Mouse (Mus musculus) frontal cortex, postnatal 25 days (tissue): ENCODE measurements around the gene Bmp4.

Experiments
- DNase-seq, 2 experiments: peaks; one replicate each; pipeline ENCODE4 v3.0.0; 2022; ENCODE audit warnings: low spot score in 2 of 2

Bmp4 gene

GRCm38 (mm10) chr14:46390249-46390775, at the start of gene Bmp4:
TSS of gene Bmp4 (minus strand) at chr14:46390669.
- DNase-seq, result no peak

DNA sequence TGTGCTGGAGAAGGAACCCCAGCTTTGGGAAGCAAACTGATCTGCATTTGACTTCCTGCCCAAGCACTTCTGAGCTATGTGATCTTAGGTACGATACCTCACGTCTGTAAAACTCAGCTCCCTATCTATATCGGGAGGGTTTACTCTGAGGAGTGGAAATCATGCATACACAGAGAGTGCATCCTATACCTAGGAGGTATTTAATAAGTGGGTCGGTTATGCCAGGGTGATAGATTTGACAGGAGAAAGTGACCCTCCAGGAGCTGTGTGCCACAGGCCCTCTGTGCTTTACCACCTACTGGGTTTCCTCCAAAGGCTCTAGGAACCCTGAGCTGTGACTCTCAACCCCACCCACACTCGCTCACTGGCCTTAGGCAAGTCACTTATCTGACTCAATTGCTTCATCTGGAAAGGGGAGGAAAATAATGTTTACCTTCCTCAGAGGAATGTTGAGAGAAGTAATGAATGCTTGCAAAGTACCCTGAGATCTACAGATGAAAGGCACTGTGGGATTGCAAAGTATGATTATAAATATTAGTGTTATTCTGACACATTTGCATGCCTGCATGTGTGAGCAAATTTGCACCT, 49.1 kb upstream of the Bmp4 start:
- DNase-seq, result no peak

DNA sequence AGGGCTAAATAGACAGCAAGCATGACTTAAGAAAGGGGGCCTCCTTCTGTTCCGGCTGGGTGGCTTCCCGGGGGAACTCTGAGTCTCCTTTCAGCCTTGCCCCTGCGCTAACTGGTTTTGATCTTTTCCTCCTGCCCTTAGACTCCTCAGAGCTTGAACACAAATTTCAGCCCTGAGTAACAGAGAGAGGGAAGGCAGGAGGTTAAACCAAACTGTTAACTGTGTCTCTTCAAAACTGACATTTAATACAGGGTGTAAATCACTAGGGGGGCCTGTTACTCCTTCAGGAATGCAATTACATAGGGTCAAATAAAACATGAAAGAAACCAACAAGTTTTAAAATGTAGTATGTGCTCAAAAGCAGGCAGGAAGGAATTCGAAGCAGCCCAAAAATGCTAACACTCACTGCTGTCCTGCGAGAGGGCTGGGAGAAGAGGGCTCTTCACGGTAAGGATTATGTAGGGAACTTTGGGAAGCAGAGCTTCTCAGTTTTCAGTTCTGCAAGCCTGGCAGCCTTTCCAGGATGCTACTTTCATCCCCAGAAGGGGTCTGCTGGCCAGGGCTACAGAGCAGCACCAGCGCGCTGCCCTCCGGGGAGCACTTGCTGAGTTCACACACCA, 46.1 kb upstream of the Bmp4 start:
- DNase-seq, result no peak

- DNase-seq, result no peak
These were observed 39.8 kb upstream of the Bmp4 start for GRCm38 (mm10) chr14:46430231-46430630.

GRCm38 (mm10) chr14:46427251-46427650, 36.8 kb upstream of the Bmp4 start:
- no peak for DNase-seq

DNA sequence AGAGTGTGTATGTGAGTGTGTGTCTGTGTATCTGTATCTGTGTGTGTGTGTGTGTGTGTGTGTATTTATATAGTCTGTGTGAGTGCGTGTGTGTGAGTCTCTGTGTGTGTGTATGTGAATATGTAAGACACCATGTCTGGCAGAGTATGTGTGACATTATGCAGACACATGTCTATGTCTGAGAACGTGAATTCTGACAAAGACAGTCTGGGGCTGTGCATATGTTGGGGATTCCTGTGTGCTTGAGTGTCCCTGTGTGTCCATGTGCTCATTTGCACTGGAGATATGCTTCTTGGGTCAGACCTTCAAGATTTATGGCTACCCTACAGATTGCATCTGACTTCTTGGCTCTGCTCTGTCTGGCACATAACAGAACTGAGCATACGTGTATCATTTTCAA, 31.4 kb upstream of the Bmp4 start:
- no peak for DNase-seq

DNA sequence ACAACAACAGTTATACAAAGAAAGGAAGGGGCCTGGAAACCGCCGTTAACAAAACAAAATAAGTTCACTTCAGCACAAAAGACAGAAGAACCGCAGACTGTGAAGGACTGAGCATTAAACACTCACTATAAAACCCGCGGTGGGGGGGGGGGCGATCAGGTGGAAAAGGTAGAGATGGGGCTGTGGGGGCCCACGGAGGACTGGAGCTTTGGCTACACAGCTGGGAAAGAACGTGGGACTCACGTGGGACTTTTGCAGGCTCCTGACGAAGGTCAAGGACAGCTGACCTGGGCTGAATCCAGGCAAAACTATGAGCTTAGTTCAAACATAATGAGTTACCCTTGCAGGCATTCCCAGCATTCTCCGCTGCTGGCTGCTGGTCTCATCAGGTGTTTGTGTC, 28.8 kb upstream of the Bmp4 start:
- DNase-seq, result no peak

- DNase-seq, result no peak
These were observed 28.1 kb upstream of the Bmp4 start for GRCm38 (mm10) chr14:46418371-46419097.

- no peak for DNase-seq
These were observed 22.1 kb upstream of the Bmp4 start for GRCm38 (mm10) chr14:46412497-46413000.

DNA sequence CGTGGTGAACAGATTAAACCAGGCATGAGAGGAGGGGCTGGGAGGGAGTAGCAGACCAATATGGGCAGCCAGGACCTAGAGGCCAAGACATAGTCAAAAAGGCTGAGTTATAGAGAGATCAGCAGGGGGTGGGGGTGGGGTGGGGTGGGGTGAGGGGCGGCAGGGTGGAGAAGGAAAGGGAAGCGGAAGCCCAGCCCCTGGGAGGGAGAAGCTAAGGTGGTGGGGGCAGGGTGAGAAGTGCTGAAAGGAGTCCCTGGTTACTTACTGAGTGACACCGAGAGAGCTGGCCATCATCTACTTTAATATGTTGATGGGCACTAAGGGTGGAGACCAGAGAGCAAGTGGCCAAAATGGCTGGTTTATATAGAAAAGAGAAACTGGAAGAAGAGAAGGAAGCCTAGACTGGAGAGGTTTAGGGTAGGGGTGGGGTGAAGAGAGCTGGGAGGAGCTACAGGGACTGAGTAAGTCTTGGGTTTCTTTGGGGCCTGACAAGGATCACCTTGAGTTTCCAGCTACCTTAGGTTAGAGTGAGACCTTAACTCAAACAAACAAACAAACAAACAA, 20.2 kb upstream of the Bmp4 start:
- no peak for DNase-seq

GRCm38 (mm10) chr14:46409016-46409415, 18.5 kb upstream of the Bmp4 start:
- no peak for DNase-seq

DNA sequence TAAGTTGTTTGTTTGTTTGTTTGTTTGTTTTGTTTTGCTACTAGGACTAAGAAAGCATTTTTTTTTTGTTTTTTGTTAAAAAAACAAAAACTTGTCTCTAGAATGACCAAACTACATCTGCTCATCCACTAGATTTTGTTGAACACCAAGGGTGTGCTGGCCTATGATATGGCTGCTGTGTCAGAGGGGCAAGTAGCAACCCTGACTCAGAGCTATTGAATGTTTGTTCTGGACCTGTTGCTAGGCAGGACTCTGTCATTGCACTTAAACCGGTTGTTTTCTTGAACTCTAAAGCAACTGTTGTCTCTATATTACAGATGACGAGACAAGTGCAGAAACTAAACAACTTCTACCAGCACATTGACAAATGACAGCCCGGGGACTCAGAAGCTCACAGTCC, 17.9 kb upstream of the Bmp4 start:
- DNase-seq, result no peak

DNA sequence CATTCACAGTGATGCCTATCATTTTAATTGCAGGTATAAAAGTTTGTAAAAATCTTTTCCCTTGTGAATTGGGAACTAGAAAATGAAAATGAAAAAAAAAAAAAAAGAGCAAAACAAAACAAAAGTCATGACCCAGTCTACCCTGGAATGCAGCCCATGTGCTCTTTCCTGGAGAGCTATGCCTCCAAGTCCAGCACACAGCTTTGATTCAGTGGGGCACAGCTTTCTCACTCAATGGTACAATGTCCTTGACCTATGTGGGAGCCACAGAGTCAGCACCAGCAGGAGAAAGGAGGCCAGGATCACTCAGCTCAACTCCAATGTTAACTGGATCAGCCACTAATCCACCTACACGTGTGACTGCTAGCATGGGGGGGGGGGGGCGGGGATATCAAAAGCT, 9.5 kb upstream of the Bmp4 start:
- no peak for DNase-seq

DNA sequence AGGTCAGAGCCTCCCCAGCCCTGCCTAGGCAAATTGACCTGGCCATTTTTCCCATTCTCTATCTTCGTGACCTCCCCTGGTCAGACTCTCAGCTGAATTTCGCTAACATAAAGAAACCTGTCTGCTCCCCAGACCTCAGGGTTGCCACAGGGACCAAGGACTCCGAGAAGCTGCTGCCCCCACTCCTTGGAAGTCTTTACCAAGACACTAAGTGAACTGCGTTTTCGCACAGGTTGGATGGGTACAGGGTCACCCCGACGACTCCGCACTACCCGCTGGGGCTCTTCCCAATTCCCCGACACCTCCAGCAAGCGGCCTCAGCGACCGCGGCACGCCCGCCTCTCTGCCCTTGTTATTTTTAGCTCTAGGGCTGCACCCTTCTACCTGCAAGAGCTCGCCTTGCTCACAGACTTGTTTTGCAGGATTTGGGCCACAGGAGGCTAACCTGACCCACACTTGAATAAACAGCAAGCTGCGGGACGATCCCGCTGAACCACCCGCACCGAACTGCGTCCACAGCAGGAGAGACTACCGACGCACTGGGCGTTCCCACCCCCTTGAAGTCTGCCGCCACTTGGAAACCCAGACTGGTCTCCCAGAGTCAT, 7.7 kb upstream of the Bmp4 start:
- no peak for DNase-seq

DNA sequence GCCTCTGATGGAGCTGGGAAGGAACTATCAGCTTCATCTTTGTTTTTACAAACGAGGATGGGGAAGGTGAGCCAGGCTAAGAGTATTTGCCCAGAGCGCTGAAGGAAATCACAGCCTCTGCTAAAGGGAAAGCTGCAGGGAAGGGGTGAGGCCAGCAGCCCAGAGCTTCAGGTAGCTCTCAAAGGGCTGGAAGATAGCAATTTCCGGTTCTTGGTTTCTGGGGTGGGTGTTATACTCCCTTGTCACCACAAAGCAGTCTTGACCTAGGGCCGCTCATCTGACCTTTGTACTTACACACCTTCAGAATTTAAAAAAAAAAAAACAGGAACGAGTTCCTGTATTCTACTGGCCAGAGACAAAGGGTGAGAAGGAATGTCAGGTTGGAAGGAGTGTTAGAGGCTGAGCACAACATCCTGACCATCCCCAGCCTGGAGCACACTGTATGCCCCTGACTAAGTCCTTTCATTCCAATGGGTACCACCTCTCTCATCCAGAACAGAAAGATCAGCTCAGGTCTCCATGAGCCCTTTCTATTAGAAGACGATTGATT, 1.2 kb upstream of the Bmp4 start:
- no peak for DNase-seq

DNA sequence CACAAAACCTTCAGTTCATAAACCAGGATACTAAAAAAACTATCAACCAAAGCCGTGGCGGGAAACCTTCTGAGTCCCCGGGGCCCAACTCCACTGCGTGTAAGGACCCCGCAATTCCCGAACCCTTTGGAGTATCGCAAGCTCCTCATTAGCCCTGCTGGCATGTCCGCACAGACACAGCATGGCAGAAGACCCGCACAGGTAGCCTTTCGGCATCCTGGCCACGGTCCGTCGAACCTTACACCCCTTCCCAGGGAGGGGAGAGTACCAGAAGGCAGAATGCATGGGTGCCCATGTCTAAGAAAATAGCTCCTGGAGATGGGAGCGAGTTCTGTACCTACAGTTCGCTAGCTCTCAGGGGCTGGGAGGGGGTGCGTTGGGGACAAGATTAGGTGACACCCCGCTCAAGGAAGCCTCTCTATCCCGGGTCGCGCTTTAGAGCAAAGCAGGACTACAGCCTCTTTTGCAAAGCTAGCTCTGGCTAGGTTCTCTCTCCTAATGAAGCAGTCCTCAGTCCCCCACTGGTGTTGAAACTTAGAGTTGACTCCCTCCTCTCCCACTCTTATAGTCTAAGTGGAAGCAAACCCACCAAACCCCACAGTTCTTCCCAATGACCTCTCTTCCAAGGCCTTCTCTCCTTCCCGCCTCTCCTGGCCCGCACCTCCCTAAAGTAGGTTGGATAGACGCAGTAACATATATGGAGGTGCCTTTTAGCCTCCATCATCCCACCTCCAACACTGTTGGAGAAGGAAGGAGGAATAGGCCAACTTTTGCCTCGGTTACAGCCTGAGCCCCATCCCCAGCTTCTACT, 826 bp downstream of the Bmp4 start:
- DNase-seq, result no peak

DNA sequence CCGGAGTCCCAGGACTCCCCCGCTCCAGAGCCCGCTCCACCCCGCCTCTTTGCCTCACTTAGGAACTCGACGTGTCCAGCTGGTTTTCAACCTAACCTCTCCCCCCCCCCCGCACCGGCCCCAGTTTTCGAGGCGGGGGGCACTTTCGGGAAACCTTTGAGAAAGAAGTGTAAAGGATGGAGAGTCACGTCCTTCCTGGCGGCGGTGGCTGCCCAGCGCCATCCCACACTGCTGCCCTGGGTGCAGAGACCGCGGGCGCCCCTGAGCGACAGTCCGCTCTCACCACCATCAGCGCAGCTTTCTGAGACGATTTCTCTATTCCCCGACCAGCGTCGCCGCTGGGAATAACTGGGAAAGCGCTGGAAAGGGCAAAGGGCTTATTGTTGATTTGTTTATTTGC, 1.8 kb downstream of the Bmp4 start:
- DNase-seq, result no peak

DNA sequence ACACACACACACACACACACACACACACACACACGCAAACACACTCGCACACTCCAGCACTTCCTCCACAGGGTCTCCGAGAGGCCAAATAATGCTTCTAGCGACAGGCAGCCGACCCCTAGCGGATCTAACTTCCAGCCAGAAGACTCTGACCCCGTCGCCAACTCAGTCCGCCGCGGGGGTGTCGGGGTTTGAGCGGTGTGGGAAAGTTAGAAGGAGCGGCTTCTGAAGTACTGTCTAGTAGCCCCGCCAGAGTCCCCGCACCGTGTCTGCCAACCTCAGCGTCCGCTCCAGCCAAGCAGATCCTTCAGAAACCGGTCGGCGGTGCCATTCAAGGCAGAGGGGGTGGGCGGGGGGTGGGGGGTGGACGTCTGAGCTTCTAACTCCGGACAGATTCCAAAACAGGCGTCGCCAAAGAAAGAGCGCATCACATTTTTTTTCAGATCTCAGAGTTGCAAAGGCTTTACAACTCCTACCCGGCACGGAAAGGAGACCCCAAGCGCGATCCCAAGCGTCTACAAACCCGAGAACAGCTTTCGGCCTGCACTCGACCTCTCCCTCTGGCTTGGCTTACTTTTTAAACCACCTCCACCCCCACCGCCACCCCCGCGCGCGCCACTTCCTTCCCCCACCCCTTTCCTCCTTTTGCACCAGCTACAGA, 2.5 kb downstream of the Bmp4 start:
- no peak for DNase-seq

DNA sequence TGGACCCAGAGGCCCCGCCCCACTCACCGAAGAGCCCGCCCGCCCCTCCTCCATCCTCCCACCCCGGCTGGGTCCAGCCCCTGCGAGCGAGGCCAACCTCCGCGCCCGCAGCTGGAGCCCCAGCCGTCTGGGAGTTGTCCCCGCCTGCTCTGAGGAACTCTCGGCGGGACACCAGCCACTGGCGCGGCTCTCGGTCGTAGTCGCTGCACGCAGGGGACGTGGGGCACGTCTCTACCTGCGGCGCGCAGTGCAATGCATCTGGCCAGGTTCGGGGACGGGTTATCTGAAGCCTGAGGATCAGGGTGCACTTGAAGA, 3.2 kb downstream of the Bmp4 start:
- DNase-seq, result no peak

GRCm38 (mm10) chr14:46386478-46387356, 3.8 kb downstream of the Bmp4 start:
- DNase-seq, result no peak
